Mouse (Mus musculus) thymus, adult 2 months (tissue): ENCODE results near the gene Olfr970.

Source experiments
- CTCF ChIP-seq: fragments of 200-500 bp; IDR thresholded peaks from 2 replicates; pipeline ENCODE4 v1.5.1; 2012; ENCODE audit warnings: mild to moderate bottlenecking, control low read depth, low read length, moderate library complexity, borderline replicate concordance; ENCODE audit not compliant: control insufficient read depth, poor library complexity, insufficient read depth; ENCODE audit errors: extremely low read depth
- POLR2A ChIP-seq: fragments of 200-500 bp; IDR thresholded peaks from 2 replicates; pipeline ENCODE4 v1.6.1; 2012; ENCODE audit warnings: mild to moderate bottlenecking, low read length, control low read depth, moderate library complexity; ENCODE audit not compliant: control insufficient read depth, poor library complexity, insufficient read depth; ENCODE audit errors: extremely low read depth

DNA sequence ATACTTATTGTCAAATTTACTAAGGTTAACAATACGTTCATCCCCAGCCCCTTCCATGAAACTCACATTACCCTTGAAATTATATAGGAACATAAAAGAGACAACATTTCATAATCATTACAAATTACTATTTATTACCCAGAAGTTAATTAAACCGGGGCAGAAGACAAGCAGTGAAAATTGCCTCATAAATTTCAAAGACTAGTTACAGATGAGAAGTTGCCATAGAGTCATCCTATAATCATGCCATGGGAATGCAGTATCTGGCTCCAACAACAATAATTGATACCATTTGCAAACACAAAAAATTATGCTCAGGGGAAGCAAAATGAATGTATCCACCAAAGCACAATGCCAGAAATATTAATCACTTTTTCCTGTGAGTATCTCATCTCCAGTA, 18.1 kb upstream of the Olfr970 start, which contains the start of gene Olfr969:
- TF ChIP-seq POLR2A (no peak), CTCF (no peak)
